Mouse (Mus musculus): ENCODE results near the gene Nt5c2. TPM values are rescaled to one million over a fixed set of nuclear protein-coding genes. Genes with fewer than 3 reads are reported as not detected.
A peak's percentile ranks its signal among the peaks of the same experiment; 100 is the strongest.

Nt5c2 gene
- total RNA-seq (2021), result 10 to 100 TPM; 80.9 to 84.4 TPM
- long read RNA-seq, experiment 1, transcript Nt5c2-202 (18 exons, 3,728 nt), result minor isoform, 6 of 48 reads
- long read RNA-seq, experiment 1, transcript Nt5c2-203 (18 exons, 3,148 nt), result major isoform, 15 of 48 reads
- long read RNA-seq, experiment 1, partial matches to known transcripts, result 4 of 48 reads
- long read RNA-seq, experiment 1, other reads (novel, unspliced or antisense), result 22 of 48 reads
- long read RNA-seq, experiment 2, transcript Nt5c2-203 (18 exons, 3,148 nt), result major isoform, 21 of 59 reads
- long read RNA-seq, experiment 2, transcript Nt5c2-202 (18 exons, 3,728 nt), result minor isoform, 9 of 59 reads
- long read RNA-seq, experiment 2, partial matches to known transcripts, result 4 of 59 reads
- long read RNA-seq, experiment 2, other reads (novel, unspliced or antisense), result 25 of 59 reads

- Histone ChIP-seq H3K4me3 (peak within 1 kb of the TSS; percentile 81), H3K27ac (peak within 1 kb of the TSS; percentile 99)
- DNase-seq (ENCODE audit: low spot score in 2 of 2), result peak; percentile 70 to 74
- TF ChIP-seq CTCF (conservative IDR thresholded peaks at IDR 0.05), result peak; percentile 32; the same call in 1 of the 2 replicates
These were observed at the start of gene Nt5c2, which contains the start of gene Ina for GRCm38 (mm10) chr19:47014447-47015381. Gene Nt5c2, minus strand, starts transcription at chr19:47015153. Gene Ina, plus strand, starts transcription at chr19:47014698.

- no peak for DNase-seq (ENCODE audit: low spot score in 2 of 2)
- Histone ChIP-seq H3K4me3 (no peak overlapping the region), H3K27ac (no peak overlapping the region)
- no peak for TF ChIP-seq CTCF (conservative IDR thresholded peaks at IDR 0.05)
These were observed 42.7 kb upstream of the Nt5c2 start for GRCm38 (mm10) chr19:47057684-47058083.

DNA sequence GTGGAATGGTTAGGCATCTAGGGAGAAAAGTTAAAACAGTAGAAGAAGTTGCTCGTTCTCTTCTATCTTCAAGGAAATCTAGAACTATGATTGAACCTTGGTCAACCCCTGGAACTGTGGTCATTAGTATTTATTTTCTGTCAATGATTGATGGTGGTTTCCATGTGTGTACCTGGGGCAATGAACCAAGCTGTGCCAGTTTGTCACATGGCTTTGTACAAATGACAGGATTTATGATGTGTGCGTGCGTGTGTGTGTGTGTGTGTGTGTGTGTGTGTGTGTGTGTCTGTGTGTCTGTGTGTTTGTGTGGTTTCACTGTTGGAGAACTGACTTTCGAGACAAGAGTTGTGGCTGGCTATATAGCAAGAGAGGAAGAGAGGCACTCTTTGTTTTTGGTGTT lies 38.5 kb upstream of the Nt5c2 start:
- DNase-seq (ENCODE audit: low spot score in 2 of 2), result no peak
- H3K27ac ChIP-seq, result no peak overlapping the region
- TF ChIP-seq CTCF (conservative IDR thresholded peaks at IDR 0.05), result no peak
- H3K4me3 ChIP-seq, result no peak overlapping the region

DNA sequence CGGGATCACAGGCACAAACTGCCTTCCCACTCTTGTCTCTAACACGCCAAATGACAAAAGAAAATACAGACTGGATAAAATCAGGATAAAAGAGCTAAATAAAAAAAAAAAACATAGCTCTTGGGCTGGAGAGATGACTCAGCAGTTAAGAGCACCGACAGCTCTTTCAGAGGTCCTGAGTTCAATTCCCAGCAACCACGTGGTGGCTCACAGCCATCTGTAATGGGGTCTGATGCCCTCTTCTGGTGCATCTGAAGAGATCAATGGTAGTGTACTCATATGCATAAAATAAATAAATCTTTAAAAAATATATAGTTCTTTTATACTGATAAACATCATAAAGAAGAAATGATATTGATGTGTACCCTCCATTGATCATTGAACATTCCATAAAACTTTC lies 38.0 kb upstream of the Nt5c2 start:
- H3K4me3 ChIP-seq, result no peak overlapping the region
- DNase-seq (ENCODE audit: low spot score in 2 of 2), result no peak
- no peak overlapping the region for H3K27ac ChIP-seq
- no peak for TF ChIP-seq CTCF (conservative IDR thresholded peaks at IDR 0.05)

GRCm38 (mm10) chr19:47050271-47051032 lies 35.5 kb upstream of the Nt5c2 start, which contains the start of gene Pcgf6:
Gene Pcgf6, minus strand, starts transcription at chr19:47050906.
- peak within 1 kb of the TSS; percentile 71 for H3K4me3 ChIP-seq
- DNase-seq (ENCODE audit: low spot score in 2 of 2), result peak; percentile 78 to 85
- TF ChIP-seq CTCF (conservative IDR thresholded peaks at IDR 0.05), result peak; percentile 23
- peak within 1 kb of the TSS; percentile 92 for H3K27ac ChIP-seq

DNA sequence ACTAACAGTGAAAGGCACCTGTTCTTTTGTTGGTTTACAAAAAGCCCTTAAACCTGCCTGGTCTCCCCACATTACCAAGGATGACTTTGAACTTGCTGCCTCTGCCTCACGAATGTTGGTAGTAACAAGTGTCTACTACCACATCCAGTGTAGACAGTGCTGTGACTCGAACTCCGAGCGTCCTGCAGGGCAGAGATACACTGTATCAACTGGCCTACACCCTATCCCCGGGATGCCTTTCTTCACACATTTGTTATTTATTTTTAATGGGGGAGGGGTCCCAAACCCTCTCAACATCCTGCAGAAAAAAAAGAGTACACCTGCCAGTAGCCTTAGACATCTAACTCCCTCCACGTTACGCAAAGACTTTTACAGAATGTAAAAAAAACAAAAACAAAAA lies 34.9 kb upstream of the Nt5c2 start:
- Histone ChIP-seq H3K4me3 (peak overlapping the region; percentile 71), H3K27ac (no peak overlapping the region)
- no peak for DNase-seq (ENCODE audit: low spot score in 2 of 2)
- no peak for TF ChIP-seq CTCF (conservative IDR thresholded peaks at IDR 0.05)

DNA sequence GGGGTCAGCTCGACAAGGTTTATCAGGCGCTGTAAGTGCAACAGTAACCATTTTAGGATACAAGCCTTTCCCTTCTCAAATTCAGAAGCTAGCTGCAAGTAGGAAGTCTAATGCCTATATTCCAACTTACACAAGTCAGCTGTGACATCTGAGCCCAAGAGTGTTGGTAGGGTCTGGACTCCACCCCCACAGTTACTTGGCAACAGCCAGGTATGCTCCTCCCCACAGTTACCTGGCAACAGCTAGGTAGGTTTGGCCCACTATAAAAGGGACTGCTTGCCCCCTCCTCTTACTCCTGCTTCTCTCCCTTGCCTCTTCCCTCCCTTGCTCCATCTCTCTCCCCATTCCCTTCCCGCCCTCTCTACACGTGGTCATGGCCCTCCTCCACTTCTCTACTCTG lies 34.1 kb upstream of the Nt5c2 start:
- no peak for TF ChIP-seq CTCF (conservative IDR thresholded peaks at IDR 0.05)
- Histone ChIP-seq H3K27ac (no peak overlapping the region), H3K4me3 (no peak overlapping the region; the same call in 1 of the 2 replicates)
- DNase-seq (ENCODE audit: low spot score in 2 of 2), result no peak

GRCm38 (mm10) chr19:47047236-47047833 lies 32.4 kb upstream of the Nt5c2 start:
- TF ChIP-seq CTCF (conservative IDR thresholded peaks at IDR 0.05), result no peak
- H3K4me3 ChIP-seq, result no peak overlapping the region
- DNase-seq (ENCODE audit: low spot score in 2 of 2), result no peak

DNA sequence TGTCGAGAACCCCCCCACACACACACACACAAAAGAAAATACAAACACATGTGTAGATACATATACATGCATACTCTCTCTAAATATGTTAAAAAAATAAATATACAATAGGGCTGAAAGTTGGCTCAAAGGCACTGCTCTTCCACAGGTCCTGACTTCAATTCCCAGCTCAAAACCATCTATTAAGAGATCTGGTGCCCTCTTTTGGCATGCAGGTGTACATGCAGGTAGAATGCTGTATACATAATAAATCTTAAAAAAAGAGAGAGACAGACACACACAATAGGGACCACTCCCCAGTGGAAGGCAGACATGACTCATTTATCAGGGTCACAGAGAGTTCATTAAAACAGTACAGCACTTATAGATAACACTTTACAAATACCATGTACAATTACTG lies 31.4 kb upstream of the Nt5c2 start:
- H3K4me3 ChIP-seq, result no peak overlapping the region
- peak; percentile 60 for TF ChIP-seq CTCF (conservative IDR thresholded peaks at IDR 0.05)
- no peak overlapping the region for H3K27ac ChIP-seq
- DNase-seq (ENCODE audit: low spot score in 2 of 2), result no peak

More at GRCm38 (mm10) chr19:47047236-47047833, 32.4 kb upstream of the Nt5c2 start:
- no peak overlapping the region for H3K27ac ChIP-seq

GRCm38 (mm10) chr19:47043608-47044007 lies 28.7 kb upstream of the Nt5c2 start:
- Histone ChIP-seq H3K27ac (no peak overlapping the region), H3K4me3 (no peak overlapping the region)
- DNase-seq (ENCODE audit: low spot score in 2 of 2), result no peak
- peak; percentile 75 for TF ChIP-seq CTCF (conservative IDR thresholded peaks at IDR 0.05)

- Histone ChIP-seq H3K4me3 (no peak overlapping the region), H3K27ac (peak overlapping the region; percentile 76)
- TF ChIP-seq CTCF (conservative IDR thresholded peaks at IDR 0.05), result no peak
- DNase-seq (ENCODE audit: low spot score in 2 of 2), result peak; percentile 26 to 44
These were observed 25.9 kb upstream of the Nt5c2 start for GRCm38 (mm10) chr19:47040720-47041473.
